Mouse (Mus musculus): ENCODE data around the gene Sgtb. TPM values are rescaled to one million over a fixed set of nuclear protein-coding genes. Genes with fewer than 3 reads are reported as not detected.
A peak's percentile ranks its signal among the peaks of the same experiment; 100 is the strongest.

Gene Sgtb
- total RNA-seq (2014; fragmentation: Nextera tagmentation), result not detected in 2 replicates
- not detected in 2 replicates for total RNA-seq (2017)

DNA sequence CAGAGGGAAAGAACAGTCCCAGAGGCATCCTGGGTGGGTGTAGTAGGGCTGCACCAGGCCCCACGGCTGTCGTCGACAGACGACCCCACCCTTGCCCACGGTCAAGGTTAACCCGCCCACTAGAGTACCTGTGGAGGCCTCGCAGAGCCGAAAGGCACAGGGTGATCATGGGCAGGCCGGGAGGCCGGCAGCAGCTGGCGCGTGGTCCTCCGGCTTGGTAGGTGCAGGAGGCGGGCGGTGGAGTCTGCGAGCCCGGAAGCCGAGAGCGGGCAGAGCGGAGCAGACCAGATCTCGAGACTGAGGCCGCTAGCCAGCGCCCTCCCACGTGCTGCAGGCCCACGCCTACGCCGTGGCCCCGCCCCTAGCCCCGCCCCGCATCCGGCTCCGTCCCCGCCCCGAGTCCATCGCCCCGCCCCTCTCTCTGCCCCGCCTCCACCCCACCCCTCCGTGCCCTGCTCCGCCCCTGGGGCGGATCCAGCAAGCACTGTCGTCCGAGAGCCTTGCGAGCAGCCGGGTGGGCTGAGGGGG, at the start of gene Sgtb, which contains the start of gene Nln:
Gene Sgtb, plus strand, starts transcription at position 454 of the 528 bp plus-strand sequence.
Gene Nln, minus strand, starts transcription at position 327 of the 528 bp plus-strand sequence.
- ATAC-seq (replicated peaks; ENCODE audit: low FRiP score, low TSS enrichment, poor library complexity, severe bottlenecking), result peak; percentile 97

DNA sequence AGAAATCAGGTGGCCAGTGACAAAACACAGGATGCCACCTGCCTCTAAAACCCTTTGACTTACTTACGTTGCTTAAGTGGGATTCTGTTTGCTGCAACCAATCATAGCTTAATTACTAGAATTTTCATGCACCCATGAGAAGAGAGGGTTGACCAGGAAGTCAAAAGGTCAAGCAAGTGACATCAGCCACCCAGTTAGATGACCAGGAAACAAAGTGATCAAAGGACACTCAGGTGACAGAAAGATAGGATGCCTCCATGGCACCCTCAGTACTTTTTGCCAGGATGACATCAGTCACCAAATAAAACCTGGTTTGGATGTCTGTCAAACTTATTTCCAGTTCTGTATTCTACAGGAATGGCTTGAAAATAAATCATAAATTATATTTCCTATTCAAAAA, 49.3 kb upstream of the Sgtb start:
- ATAC-seq (replicated peaks; ENCODE audit: low FRiP score, low TSS enrichment, poor library complexity, severe bottlenecking), result no peak

DNA sequence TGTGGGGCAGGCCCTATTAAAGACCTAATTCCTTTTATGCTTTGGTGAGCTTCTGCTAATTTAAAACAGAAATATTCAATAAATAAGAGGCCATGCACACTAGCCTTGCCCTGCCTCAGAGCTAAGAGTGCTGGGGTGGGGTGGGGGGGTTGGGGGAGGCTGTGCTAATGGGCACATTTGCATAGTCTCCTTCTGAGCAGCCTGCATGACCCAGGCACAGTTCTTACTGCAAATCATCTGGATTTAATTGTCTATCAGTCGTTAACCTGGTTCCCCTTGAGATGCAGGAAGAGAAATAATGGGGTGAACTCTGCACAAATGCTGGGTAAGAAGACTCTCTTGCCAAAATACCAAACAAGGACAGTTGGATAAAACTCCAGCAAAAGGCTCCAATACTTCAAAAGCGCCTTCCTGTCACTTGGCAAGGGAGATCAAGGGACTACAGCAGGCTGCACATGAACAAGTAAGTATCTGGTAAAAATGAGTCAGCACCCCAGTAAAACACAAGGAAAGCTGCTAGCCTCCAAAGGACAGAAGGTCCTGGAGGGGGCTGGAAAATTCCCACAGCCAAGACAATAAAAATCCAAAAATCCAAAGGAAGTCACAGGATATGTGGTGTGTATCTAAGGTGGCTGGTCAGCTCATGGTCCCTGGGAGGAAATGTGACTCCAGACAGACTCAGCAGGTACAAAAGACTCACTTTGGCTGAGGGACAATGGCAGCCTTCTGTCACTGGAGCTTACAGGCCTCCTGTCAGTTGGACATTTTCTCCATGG, 47.4 kb upstream of the Sgtb start:
- ATAC-seq (replicated peaks; ENCODE audit: low FRiP score, low TSS enrichment, poor library complexity, severe bottlenecking), result no peak

DNA sequence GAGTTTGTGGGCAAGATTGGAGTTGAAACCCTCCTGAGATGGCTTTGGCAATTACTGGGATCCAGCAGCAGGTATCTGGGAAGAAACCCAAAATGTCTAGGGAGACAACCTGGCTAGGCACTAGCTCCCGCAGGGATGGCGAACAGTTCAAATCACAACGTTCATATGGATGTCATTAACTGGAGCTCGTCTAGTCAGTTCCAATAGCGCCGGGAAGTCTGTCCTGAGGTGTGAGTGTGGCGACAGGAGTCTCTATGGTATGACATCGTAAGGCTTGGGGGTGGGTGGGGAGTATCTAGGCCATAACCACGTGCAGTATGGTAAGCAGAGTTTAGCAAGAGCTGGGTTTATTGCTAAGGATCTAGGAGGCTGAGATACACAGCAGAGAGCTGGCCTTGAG, 46.5 kb upstream of the Sgtb start:
- no peak for ATAC-seq (replicated peaks; ENCODE audit: low FRiP score, low TSS enrichment, poor library complexity, severe bottlenecking)

DNA sequence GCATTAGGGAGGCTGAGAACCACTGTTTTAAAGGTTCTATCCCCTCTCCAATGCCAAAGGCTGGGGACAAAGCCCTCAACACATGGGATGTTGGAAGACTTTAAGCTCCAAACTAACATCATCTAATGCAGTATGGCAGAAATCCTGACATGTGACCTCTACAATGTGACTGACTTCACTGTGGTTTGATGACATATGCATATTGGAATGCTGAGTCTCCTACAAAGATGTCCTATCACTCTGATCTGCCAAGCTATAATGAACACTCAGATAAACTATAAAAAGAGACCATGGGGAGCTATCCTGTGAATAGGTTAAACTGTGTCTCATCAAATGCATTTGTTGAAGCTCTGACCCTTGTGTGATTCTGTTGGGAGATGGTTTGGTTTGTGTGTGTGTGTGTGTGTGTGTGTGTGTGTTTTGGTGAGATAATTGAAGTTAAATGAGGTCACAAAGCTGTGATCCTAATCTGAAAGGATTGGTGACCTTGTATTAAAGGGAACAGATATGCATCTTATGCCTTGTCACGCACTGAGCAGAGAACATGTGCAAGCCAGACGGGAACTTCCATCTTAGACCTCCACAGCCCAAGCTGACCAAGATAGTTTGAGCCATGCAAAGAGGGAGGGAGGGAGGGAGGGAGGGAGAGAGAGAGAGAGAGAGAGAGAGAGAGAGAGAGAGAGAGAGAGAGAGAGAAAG, 43.7 kb upstream of the Sgtb start:
- no peak for ATAC-seq (replicated peaks; ENCODE audit: low FRiP score, low TSS enrichment, poor library complexity, severe bottlenecking)

DNA sequence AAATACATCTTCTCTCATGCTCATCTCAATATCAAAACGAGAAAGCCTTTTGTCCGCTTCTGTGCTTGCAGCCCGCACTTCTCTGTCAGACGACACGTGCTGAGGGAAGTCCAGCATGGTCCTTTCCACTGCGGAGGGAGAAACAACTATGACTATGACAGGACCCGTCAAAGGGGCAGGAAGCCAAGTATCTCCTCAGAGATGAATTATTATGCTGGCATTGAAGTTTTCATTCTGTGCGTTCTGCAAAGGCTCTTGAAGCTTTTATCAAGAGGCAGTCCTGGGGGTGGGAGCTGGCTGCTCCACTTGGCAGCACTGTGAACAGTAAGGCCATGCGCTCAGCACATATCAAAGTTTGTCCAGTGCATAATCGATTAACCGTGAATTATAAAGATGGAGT, 40.3 kb upstream of the Sgtb start:
- ATAC-seq (replicated peaks; ENCODE audit: low FRiP score, low TSS enrichment, poor library complexity, severe bottlenecking), result no peak

DNA sequence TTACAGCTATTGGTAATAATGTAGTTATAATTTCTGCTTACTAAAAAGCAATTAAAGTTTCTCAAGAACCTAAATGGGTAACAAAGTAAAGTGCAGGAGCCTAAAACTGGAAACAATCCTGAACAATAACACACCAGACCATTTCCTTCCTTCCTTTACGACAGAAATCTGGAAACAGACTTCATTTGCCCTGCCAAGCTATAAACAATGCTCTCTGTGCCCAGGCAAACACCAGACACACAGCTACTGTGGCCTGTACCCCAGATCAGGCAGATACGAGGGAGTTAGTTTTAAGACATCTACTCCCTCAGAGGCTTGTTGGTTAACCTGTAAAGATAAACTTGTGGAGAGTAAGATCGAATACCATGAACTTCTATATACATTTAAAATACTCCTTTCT, 38.8 kb upstream of the Sgtb start:
- no peak for ATAC-seq (replicated peaks; ENCODE audit: low FRiP score, low TSS enrichment, poor library complexity, severe bottlenecking)

DNA sequence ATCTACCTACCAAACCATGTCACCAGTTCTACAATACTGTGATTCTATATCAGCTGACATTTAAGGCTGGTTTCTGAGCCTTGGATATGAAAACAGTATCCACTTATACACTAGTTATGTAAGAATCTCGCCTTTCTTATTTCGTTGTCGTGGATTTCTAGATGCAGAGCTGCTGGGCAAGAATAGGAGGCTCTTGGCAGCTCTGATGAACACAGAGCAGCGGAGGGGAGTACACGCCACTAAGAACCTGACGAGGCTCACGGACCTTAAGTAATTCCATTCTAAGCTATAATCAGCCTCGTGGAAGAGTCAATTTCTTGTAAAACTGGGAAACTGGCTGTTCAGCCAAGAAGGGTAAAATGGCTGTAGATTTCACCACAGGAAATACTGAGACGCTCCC, 37.2 kb upstream of the Sgtb start:
- ATAC-seq (replicated peaks; ENCODE audit: low FRiP score, low TSS enrichment, poor library complexity, severe bottlenecking), result no peak

DNA sequence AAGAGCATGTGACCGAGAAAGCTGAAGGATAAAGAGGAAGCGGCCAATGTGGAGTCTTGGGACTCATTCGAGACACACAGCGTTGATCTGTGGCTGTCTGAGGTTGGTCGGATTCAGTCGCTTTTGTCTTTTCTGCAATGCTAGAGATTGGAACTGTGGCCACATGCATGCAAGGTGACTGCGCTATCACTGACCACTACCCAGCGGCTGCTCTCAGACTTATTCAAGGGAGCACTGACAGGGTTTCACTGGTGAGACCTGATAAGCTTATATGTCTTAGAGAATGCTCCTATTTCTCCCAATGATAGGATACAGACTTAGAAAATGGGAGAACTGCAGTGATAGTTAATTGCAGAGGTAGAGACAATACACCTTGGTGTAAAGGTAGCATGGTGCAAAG, 35.3 kb upstream of the Sgtb start:
- peak; percentile 75 for ATAC-seq (replicated peaks; ENCODE audit: low FRiP score, low TSS enrichment, poor library complexity, severe bottlenecking)

DNA sequence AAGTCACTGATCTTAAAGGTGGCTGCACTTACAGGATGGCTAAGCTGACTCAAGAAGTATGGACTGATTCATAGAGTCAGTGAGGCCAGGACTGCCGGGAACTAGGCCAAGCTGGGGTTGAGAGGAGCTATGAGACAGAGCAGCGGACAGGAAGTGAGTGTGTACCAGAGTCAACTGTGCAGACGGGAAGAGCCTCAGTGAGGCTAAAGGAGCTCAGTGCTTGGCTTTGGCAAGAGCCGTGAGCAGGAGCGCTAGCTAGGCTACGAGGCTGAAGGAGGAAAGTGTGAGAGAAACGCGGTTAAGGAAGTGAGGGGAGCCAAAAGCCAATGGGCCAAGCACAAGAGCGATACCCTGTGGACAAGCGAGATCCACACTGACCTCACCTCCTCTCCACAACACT, 34.8 kb upstream of the Sgtb start:
- ATAC-seq (replicated peaks; ENCODE audit: low FRiP score, low TSS enrichment, poor library complexity, severe bottlenecking), result peak; percentile 51

DNA sequence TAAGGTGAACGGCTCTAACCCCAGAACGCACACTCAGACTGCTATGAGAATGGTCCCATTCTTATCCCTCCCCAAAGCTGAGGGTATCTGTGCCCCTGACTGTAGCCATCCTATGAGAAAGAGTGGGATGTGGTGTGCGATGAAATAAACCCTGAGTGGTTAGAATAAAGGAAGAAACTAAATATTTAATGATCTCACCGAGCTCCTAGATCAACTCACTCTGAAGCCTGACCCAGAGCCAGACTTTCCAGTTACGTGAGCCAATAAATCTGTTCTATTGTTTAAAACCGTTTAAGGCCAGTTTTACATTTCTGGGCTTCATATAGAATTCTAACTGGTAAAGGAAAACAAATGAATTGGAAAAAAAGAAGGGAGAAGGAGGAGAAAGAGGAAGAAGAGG, 32.5 kb upstream of the Sgtb start:
- no peak for ATAC-seq (replicated peaks; ENCODE audit: low FRiP score, low TSS enrichment, poor library complexity, severe bottlenecking)

DNA sequence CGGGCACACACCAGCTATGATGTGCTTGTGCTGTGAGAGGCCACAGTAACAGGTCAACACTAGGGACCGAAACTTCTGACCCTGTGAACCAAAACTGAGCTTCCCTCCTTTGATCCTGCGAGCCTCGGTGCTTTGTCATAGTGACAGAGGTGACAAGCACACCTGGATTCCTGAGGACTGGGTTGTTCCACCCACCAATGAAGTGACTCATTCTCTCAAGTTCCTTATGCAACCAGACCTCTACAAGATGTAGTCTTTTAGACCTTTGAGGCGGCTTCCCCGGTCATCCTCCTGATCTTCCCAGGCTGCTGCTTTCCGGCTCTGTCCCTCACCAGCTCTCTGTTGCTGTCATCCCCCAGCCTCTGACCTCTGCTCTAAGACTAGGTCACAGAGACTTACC, 27.0 kb upstream of the Sgtb start:
- no peak for ATAC-seq (replicated peaks; ENCODE audit: low FRiP score, low TSS enrichment, poor library complexity, severe bottlenecking)

DNA sequence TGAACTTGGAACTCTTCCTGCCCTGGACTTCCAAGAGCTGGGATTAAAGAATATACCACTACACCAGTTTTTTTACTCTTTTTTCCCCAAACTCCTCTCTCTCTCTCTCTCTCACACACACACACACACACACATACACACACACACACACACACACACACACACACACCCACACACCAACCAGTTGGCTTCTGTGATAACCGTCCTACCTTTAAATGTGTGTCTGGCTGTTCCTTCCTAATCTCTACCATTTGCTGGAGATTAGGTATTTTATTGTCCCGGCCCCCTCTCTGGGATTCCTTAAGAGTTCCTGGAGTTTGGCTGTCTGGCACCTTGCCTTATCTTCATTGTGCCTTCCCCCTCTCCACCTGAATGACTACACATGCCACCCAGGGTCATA, 24.9 kb upstream of the Sgtb start:
- ATAC-seq (replicated peaks; ENCODE audit: low FRiP score, low TSS enrichment, poor library complexity, severe bottlenecking), result 0 out of 2 replicates have a peak, but pooled peaks have one; percentile 7

DNA sequence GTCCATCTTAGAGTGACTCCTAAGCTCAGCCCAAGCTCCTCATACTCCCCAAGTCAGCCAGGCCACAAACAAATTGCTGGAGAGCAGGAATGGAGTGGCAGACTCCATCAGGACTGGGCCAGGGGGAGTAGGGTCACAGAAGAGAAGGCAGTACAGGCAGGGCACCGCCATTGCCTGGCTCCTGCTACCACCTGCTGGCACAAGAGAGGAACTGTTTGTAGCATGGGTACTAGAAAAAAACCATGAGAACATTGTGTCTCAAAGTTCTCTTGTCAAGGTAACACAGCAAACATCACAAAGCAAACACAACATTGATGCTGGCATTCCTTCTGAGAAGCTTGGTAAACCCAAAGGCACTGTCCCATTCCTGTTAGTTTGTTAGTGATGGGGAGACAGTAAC, 20.2 kb upstream of the Sgtb start:
- ATAC-seq (replicated peaks; ENCODE audit: low FRiP score, low TSS enrichment, poor library complexity, severe bottlenecking), result peak; percentile 96

DNA sequence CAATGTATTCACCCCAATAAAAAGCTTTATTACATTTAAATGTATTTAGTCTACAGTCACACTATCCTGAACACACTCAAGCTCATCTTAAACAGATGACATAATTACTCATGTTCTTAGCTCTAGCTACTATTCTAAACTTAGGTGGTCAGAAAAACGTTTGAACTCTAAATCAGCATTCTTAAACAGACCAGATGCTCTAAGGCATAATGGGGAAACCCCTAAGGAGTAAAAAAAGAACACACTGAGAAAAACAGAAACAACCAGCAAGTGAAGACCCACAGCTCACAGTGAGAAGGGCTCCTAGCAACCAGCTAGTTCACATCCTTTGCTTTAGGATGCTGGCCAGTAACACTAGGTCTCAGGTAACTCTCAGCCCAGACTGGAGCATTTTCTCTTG, 17.8 kb upstream of the Sgtb start:
- no peak for ATAC-seq (replicated peaks; ENCODE audit: low FRiP score, low TSS enrichment, poor library complexity, severe bottlenecking)

DNA sequence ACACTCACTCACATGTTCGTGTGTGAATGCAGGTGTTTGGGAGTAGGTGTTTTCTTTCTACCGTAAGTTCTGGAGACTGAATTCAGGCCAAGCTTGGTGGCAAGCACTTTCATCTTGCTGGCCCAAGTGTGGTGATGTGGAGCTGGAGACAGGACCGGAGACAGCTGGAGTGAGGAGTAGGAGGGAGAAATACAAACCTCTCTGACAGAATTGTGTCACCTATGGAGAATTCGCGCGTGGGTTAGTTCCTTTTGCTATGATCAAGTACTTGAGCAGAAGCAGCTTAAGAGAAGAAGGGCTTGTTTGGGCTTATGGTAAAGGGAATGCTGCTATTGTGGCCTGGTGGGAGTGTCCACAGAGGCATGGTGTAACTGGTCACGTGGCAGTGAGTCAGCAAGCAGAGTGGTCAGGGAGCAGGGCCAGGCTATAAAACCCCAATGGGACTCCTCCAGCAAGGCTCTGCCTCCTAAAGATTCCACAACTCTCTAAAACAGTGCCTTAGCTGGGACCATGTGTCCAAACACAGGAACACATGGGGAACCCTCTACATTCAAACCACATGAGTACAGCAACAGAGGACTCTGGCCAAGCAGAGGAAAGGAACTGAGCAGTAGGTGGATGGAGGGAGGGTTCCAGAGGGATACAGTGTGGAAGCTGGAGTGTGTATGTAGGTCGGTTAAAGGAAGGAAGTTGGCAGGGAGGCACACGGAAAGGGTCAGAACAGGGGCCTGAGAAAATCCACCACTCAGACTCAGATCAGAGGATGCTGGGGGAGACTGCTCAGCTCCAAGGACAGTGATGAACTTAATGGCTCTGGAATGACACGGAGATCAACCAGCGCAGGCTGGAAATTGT, 14.8 kb upstream of the Sgtb start:
- no peak for ATAC-seq (replicated peaks; ENCODE audit: low FRiP score, low TSS enrichment, poor library complexity, severe bottlenecking)

DNA sequence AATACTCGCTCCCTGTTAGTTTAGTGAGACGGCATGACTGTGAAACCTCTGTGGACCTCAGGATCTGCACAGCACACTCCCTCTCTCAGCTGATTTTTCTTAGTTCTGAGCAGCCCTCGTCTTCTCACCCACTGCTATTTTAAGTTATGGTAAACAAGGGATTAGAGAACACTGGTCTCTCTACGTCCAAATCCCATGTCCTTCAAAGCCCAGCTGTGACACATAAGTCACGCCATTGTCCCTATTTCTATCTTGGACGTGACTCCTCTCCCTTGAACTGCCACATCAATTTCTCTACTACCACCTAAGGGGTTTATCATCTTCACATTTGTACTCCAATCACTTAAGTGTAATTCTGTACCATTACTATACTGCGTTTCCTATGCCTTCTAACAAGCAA, 13.6 kb upstream of the Sgtb start:
- ATAC-seq (replicated peaks; ENCODE audit: low FRiP score, low TSS enrichment, poor library complexity, severe bottlenecking), result no peak

DNA sequence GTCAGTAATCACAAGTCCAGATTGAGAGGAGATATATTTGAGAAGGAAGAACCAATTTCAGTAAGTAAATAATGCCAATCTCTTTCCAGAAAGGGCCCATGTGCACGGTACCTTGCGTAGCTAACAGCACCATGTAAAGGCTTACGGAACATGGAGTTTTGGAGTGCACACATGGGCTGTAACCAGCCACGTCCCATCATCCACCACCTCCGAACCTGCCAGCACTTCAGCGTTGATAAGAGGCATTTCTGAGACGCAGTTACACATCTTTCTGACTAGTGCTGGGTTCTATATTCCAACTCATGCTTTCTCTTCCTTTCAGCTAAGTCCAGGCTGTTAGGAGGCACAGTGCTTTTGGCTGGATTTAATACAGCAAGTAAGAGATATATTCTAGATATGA, 12.4 kb upstream of the Sgtb start:
- no peak for ATAC-seq (replicated peaks; ENCODE audit: low FRiP score, low TSS enrichment, poor library complexity, severe bottlenecking)

DNA sequence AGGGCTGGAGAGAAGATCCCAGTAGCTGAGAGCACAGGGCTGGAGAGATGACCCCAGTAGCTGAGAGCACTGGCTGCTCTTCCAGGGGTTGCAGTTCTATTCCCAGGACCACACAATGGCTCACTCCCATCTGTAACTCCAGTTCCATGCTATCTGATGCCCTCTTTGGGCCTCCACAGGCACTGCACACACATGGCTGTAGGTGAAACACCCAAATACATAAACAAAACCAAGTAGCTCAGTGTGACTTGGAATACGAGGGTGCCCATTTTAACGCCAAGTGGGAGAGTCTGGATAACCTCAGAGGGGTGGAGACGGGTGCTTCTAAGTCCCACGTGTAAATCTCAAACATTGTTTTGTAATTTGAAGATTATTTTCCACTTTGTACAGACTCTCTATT, 9.1 kb upstream of the Sgtb start:
- peak; percentile 66 for ATAC-seq (replicated peaks; ENCODE audit: low FRiP score, low TSS enrichment, poor library complexity, severe bottlenecking)

Data from megakaryocyte-erythroid progenitor cell, adult 5-6 weeks (primary cell).